Mouse (Mus musculus): Measurements from ENCODE around the gene Cd55. TPM values are rescaled to one million over a fixed set of nuclear protein-coding genes. Genes with fewer than 3 reads are reported as not detected.
"Not testable (repeated sequence)": the region's sequence is repeated elsewhere in the genome, so short reads cannot be mapped to it uniquely, and the experiment has no call there.

Cd55 gene
- total RNA-seq, 2 experiments from 2014 or later, result 11.4 to 13.2 TPM

- peak; percentile 58 for DNase-seq
These were observed 39.9 kb downstream of the Cd55 start, which contains the start of gene Cd55b for GRCm38 (mm10) chr1:130422664-130423111. Gene Cd55b (minus strand): TSS chr1:130423009.

- not testable (repeated sequence) for DNase-seq
These were observed 40.5 kb downstream of the Cd55 start for GRCm38 (mm10) chr1:130422033-130422432.

- DNase-seq, result not testable (repeated sequence)
These were observed 65.4 kb downstream of the Cd55 start for GRCm38 (mm10) chr1:130397109-130397508.

Other genes with a start within 250 kb of the Cd55 start
- gene Cd55b, start 39.7 kb downstream of the Cd55 start, total RNA-seq (2021), result not detected
- gene Zp3r, start 166.9 kb upstream of the Cd55 start, total RNA-seq (2021), result not detected
- not detected for gene C4bp, start 198.9 kb upstream of the Cd55 start, total RNA-seq (2021)

All from heart, postnatal 4 days (tissue).